Mouse (Mus musculus) naive thymus-derived CD4-positive, alpha-beta T cell, adult 2 months (primary cell): ENCODE measurements at regions not wholly inside any gene's neighbourhood (a gene's known extent, or its start where the extent isn't known, plus 50 kb on each side); places are given as distances from the start of the nearest gene placed in this dataset.

Source experiments
- DNase-seq: peaks from one replicate; pipeline ENCODE4 v3.0.0-alpha.2; 2011; ENCODE audit warnings: low read depth

DNA sequence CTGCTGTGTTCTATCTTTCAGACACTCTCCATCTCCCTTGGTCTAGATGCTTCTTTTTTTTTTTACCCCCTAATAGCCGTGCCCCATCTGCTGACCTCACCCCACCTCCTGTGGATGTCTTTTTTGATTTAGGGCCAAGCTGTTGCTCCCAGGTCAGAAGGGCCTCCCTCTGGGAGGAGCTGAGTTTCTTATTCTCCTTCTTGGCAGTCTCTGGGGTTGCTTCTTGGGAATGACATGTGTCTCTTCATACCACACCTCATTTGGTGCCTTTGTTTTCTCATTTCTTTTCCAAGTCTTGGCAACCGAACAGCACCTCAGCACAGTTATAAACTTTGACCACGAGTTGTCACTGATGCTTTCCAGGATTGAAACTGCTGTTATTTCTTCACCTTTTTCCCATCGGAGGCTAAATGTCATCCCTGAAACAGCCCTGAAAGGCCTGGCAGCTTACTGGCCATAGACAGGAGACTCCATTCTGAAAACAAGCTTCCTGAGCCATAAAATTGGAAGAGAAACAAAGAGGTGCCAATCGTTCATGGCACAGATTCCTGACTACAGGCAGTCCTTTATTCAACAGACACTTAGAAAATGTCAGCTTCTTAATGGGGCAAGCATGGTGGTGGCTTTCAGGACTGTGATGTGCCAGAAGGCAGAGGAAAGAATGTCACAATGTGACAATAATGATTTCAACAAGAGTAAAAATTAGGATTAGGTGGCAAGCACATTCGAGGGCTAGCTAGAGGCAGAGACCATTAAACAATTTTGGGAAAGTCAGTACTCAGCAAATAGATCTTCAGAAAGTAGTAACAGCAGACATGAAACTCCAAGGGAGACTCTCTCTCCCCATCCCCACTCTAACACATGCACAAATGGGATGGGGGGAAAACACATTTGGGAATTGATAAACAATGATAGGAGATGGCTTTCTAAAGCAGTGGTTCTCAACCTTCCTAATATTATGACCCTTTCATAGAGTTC, 197.1 kb upstream of the Arrdc4 start:
- no peak for DNase-seq

DNA sequence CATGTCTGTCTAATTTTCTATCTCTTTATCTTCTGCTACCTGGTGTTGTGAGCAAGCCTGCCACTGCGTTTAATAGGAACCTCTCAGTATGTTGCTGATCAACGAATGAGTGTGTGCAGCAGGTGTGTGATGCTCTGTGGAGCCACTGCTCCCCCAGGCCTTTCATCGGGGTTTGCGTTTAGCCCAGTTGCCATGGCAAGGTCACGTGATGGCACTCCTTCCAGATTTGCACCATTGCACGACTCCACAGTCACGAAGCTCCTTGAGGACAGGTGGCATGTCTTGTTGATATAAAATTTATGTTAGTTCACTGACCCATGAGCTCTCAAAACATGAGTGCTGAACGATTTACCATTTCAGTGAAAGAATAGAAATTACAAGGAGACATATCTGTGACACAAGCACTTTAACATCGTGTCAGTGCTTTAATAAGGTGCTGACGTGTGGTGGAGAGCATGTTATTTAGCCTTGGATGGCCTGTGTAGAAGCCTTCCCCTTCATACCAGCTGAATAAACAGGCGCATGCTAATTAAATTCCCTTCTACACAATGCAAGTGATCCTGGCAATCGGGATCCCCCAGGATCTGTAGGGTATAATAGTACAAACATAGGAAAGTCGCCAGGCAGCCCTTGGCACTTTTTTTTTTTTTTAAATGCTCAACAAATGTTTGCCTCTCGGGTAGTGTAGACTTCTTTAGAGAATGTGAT, 181.7 kb upstream of the Arrdc4 start:
- DNase-seq, result no peak

GRCm38 (mm10) chr7:68929669-68930068, 180.6 kb upstream of the Arrdc4 start:
- DNase-seq, result no peak

GRCm38 (mm10) chr7:68925640-68926039, 176.6 kb upstream of the Arrdc4 start:
- no peak for DNase-seq

DNA sequence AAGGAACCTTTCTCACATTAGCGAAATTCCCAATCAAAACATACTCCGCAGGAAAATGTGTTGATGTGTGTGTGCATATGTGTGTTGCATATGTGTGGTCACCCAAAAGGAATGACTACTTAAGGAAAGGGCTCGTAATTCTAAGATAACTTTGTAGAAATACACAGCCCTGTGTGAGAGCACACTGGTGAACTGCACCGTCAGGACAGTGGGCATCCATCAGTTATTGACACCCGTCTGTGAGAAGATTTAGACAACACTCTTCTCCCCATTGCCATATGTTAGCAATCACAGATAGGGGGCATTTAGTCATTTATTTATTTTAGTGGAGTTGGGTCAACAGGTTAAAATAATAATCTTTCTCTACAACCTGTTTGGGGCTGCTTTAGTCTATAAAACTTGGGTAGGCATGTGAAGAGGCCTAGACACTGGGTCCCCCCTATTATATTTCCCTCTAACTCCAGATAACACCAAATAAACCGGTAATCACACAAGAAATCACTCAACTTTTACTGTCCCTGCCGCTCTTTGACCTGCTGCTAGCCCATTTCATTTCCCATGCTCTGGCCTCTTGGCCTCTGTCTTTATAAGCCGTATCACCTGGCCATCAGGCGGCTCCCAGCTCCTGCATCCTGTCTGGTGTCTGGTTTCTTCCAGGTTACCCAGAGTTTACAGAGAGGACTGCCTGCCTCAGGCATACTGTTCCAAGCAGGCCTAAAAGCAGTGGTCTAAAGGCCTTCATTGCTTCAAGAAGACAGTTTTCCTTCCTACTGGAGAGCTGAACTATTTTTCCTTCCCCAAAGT, 169.8 kb upstream of the Arrdc4 start:
- DNase-seq, result no peak

- no peak for DNase-seq
These were observed 168.8 kb upstream of the Arrdc4 start for GRCm38 (mm10) chr7:68917876-68918200.

DNA sequence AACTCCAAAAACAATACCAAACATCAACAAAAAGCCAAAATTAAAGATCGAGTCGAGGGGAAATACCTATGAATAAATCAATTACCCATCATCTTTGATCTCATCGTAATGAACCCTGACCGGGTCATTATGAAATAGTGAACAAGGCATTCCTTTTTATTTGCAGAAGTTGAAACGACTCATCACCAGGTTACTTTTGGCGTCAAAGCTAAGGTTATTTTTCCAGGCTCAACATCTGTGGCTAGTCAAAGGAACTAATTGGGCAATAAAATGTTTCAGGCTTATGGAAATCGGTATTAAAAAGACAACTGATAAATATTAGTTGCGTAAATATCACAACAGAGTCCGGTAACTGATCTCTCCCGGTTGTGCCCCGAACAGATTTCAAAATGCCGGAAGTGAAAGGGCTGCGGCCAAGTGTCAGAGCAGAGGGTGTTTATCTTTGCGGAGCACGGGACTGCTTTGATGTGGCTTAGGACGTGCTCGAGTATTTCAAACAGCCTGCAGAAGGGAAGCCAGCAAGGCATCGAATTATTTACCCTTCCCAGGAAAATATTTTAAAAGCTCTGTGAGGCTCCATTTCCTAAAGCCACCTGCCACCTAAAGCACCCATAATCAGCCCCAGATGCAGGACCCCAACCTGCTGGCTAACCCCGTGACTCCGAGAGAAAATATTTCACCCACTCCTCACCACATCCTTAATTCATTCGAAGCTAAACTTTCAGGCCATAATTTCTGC, 168.3 kb upstream of the Arrdc4 start:
- no peak for DNase-seq

DNA sequence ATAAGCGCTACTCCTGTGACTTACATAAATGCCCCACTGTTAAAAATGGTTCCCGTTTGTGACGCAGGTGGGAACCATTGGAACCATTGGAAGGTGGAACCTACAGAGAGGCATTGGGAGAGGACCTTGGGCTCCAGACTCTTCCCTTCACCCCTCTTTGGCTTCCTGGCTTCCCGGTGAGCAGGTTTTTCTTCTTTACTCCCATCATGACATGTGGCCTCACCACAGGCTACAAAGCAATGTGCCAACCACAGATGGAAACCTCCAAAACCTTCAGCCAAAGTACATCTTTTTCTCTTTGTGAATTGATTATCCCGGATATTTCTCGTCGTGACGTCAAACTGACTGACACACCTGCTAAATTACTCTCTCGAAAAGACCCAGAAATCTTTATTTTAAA, 166.9 kb upstream of the Arrdc4 start:
- DNase-seq, result no peak

DNA sequence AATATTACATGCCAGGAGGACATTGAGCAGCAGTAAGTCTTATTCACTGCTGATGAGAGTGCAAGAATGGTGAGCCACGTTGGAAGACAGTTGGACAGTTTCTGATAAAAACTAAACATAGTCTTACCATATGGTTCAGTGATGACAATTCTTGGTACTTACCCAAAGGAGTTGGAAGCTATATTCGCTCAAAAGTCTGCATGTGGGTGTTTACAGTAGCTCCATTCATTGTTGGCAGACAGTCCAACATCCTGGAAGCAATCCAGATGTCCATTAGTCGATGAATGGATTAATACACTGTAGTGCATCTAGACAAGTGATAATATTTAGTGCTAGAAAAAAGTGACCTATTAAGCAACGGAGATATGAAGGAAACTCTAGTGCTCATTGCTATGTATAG, 165.3 kb upstream of the Arrdc4 start:
- no peak for DNase-seq

DNA sequence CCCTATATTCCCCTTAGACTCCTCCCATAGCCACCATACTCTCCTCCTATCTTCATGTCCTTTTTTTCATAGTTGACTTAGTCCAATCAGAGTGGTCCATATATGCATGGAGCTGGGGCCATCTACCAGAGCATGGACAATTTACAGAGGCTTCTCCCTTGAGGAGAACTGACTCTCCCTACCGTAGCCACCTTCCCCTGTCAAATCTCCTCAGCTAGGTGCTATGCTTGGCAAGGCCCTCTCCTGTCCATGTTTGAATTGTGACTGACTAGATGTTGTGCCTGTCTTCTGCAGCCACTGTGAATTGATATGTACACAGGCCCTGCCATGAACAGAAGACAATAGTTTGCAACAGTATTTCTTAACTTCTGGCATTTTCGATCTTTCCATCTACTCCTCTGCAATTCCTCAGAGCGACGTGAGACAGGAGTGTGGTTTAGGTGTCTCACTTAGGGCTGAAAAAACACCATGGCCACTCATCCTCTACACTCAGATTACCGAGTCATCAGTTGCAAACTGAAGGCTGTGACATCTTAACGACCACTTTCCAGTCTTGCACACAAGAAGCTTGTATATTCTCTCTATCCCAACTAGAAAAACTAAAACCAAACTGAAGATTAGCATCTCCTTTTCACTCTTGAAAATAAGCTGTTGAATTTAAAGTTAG, 163.1 kb upstream of the Arrdc4 start:
- no peak for DNase-seq

GRCm38 (mm10) chr7:68911562-68911961, 162.5 kb upstream of the Arrdc4 start:
- no peak for DNase-seq

DNA sequence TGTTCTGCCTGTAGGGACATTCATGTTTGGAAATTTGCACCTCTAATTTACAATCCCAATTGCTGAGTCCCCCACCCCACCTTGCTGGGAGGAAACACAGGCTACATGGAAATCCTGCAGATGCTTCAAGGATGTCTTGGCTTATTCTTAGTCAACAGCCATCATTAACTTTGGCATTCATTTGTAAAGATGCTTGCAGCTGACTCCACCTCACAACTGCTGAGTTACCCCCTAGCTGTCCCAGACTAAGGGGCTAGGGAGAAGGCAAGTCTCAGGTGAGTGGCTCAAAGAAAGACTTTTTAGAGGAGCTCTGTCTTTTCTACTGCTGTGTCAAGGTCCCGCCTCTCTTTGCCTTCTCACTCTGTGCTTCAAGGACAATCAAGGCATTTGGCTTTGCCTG, 160.7 kb upstream of the Arrdc4 start:
- no peak for DNase-seq

GRCm38 (mm10) chr7:68908401-68908834, 159.4 kb upstream of the Arrdc4 start:
- DNase-seq, result no peak

DNA sequence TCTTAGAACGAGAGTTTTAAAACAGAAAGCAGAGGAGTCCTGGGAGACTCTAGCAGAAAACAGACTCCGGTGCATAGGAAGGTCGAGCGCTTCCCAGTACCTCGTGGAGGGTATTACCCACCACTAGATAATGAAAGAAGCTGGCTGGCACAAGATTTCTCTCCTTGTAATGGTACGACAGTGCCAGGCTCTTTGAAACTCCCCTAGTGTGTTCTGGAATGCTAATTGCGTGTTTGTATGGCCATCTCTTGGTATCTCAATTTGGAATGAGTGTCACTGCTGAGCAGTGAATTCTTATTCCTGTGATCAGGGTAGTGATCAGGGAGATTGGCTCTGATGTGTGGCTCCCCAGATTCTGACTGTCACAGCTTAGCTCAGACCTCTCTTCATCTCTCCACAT, 158.8 kb upstream of the Arrdc4 start:
- DNase-seq, result no peak

GRCm38 (mm10) chr7:68906771-68907395, 157.8 kb upstream of the Arrdc4 start:
- no peak for DNase-seq

DNA sequence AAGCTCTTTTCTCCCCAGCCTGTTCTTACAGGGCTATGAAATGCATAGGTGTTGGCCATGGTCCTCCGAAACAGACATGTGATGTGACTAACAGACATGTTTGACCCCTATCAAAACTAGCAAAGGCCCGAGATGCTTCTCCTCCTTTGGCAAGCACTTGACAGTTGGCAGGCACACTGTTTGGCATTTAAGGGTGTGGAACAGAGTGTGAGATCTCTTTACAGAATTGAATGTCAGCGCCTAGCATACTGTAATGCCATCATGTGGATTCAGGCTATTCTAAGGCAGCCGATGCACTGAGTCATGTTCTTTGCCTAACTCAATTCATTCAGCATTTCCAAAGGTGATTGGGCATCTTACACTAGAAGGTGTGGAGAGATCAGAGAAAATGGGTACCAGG, 156.8 kb upstream of the Arrdc4 start:
- no peak for DNase-seq

DNA sequence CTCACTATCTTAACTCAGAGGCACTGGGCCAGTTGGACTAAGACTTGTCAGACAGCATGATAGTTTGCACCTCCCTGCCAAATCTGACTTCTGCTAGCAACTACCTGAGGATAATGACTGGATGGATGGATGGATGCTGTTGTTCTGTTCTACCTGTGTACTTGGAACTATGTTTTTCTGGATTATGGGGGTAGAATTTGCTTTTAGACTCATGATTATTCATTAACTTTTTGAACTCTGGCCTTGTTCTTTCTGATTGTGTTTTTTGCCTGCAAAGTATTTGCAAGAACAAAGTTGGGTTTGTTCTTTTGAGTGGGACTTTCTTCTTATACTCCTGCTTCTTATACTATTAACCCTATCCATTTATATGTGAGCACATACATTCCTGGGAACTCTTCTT, 137.1 kb upstream of the Arrdc4 start:
- no peak for DNase-seq

- no peak for DNase-seq
These were observed 124.0 kb upstream of the Arrdc4 start for GRCm38 (mm10) chr7:68873008-68873407.

GRCm38 (mm10) chr7:68864322-68865031, 115.4 kb upstream of the Arrdc4 start:
- no peak for DNase-seq
